Mouse (Mus musculus) limb, embryonic 10.5 days (tissue): ENCODE results near the gene Gna12. TPM values are rescaled to one million over a fixed set of nuclear protein-coding genes. Genes with fewer than 3 reads are reported as not detected.
A peak's percentile ranks its signal among the peaks of the same experiment; 100 is the strongest.

Source experiments
- DNase-seq: peaks from one replicate; pipeline ENCODE4 v3.0.0-alpha.2; 2017; ENCODE audit warnings: low spot score
- H3K27ac ChIP-seq: fragments of 300-500 bp; sonication (generic); 2 replicates; pipeline ENCODE4 v1.5.1; 2016; ENCODE audit warnings: mild to moderate bottlenecking
- H3K27me3 ChIP-seq: fragments of 300-500 bp; sonication (generic); 2 replicates; pipeline ENCODE4 v1.6.1; 2016; ENCODE audit warnings: low read depth, mild to moderate bottlenecking; ENCODE audit not compliant: poor library complexity, severe bottlenecking
- H3K36me3 ChIP-seq: fragments of 300-500 bp; sonication (generic); 2 replicates; pipeline ENCODE4 v1.6.1; 2016; ENCODE audit warnings: mild to moderate bottlenecking, moderate library complexity
- H3K4me1 ChIP-seq: fragments of 300-500 bp; sonication (generic); 2 replicates; pipeline ENCODE4 v1.6.1; 2016
- H3K4me3 ChIP-seq: fragments of 300-500 bp; sonication (generic); 2 replicates; pipeline ENCODE4 v1.5.1; 2016; ENCODE audit warnings: mild to moderate bottlenecking, moderate library complexity
- H3K9me3 ChIP-seq: fragments of 300-500 bp; sonication (generic); replicated peaks from 2 replicates; pipeline ENCODE4 v1.6.1; 2016; ENCODE audit warnings: mild to moderate bottlenecking
- WGBS: fragments of 180-500 bp; shearing (Covaris S2); methylation state at CpG from one replicate; pipeline ENCODE4 v1.1.7; 2016; 5-methylcytosine and 5-hydroxymethylcytosine counted together
- polyA plus RNA-seq: library from polyadenylated mRNA; unstranded; fragments of >200 nt; fragmentation: Nextera tagmentation; extraction: Ambion mirVana; gene quantifications from 2 replicates; pipeline ENCODE4 v1.2.1, GENCODE M21; 2016

Gna12 gene
- polyA plus RNA-seq, 1 experiment from 2014 or later: 13.4 TPM

DNA sequence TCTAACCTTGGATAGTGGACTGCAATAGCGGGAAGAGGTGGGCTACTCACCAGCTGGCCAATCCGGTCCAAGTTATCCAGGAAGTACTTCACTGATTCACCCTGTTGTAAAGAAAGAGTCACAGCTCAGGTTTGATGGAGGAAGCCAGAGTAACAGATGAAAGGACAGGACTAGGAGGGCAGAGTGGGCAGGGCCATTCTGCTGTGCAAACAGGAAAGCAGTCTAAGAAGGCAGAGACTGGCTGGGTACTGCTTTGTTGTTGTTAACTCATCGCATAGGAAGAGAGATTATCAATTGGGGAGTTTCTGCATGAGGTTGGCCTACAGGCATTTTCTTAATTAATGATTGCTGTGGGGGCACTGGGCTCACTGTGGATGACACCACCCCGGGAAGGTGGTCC, 67.7 kb downstream of the Gna12 start:
- Histone ChIP-seq H3K27me3 (no peaks in the 10 kb centered on the region), H3K4me1 (peaks cover under 1% of the 10 kb centered on the region), H3K9me3 (no peaks in the 10 kb centered on the region), H3K4me3 (no peak overlapping the region), H3K36me3 (peaks cover 55% of the 10 kb centered on the region), H3K27ac (no peak overlapping the region)
- 92% methylated on average over 4 of the region's 4 CpGs for WGBS
- no peak for DNase-seq

GRCm38 (mm10) chr5:140758864-140759263, 71.4 kb downstream of the Gna12 start:
- no peak for DNase-seq
- no peaks in the 10 kb centered on the region for H3K27me3 ChIP-seq
- H3K27ac ChIP-seq: no peak overlapping the region
- H3K9me3 ChIP-seq: no peaks in the 10 kb centered on the region
- H3K4me3 ChIP-seq: no peak overlapping the region
- H3K36me3 ChIP-seq: peaks cover 56% of the 10 kb centered on the region
- 86% methylated on average over 8 of the region's 8 CpGs for WGBS
- H3K4me1 ChIP-seq: 0 out of 2 replicates have a peak, but pooled peaks cover 4% of the 10 kb centered on the region

DNA sequence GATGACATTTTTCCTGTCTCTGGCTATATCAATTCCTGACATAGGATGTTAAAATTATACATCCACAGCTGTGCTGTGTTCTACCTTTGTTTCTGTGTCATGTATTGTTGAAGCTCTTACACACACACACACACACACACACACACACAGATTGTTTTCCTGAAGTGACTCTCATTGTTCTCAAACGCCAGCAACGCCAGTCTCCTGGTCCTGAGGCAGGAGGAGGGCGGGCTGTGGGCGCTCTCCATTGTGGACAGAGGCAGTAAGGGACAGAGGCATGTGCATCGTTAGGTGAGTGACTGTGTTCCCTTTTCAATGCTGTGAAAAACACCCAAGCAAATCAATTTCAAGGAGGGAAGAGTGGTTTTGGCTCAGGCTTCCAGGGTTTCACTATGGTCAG, 77.0 kb downstream of the Gna12 start:
- H3K27me3 ChIP-seq: no peaks in the 10 kb centered on the region
- no peak overlapping the region for H3K4me3 ChIP-seq
- DNase-seq: no peak
- 81% methylated on average over 5 of the region's 5 CpGs for WGBS
- H3K36me3 ChIP-seq: peaks cover 10% of the 10 kb centered on the region
- H3K4me1 ChIP-seq: peaks cover 15% of the 10 kb centered on the region
- peaks cover 3% of the 10 kb centered on the region; the same call in 1 of the 2 replicates for H3K9me3 ChIP-seq
- no peak overlapping the region for H3K27ac ChIP-seq

GRCm38 (mm10) chr5:140752639-140753038, 77.6 kb downstream of the Gna12 start:
- Histone ChIP-seq H3K36me3 (peaks cover 5% of the 10 kb centered on the region), H3K27me3 (no peaks in the 10 kb centered on the region), H3K4me1 (peaks cover 15% of the 10 kb centered on the region), H3K9me3 (peaks cover 3% of the 10 kb centered on the region; the same call in 1 of the 2 replicates), H3K27ac (no peak overlapping the region), H3K4me3 (no peak overlapping the region)
- 91% methylated on average over 3 of the region's 3 CpGs for WGBS
- no peak for DNase-seq

DNA sequence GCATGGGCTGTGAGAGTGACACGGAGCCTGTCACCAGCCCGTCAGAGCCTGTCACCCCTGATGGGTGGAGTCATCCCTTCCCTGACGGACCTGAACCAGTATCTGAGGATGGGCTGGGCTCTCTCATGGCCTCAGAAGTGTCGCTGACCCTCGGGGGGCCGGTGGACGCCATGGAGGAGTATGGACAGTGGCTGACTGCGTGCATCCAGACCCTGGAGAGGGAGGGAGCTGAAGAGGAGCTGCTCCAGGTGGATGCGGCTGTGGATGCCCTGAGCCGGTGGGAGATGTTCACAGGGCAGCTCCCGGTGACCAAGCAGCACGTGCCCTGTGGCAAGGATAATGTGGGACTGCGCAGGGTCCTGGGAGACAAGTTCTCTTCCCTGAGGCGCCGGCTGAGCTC, 78.2 kb downstream of the Gna12 start:
- Histone ChIP-seq H3K27ac (no peak overlapping the region), H3K36me3 (0 out of 2 replicates have a peak, but pooled peaks cover 3% of the 10 kb centered on the region), H3K27me3 (no peaks in the 10 kb centered on the region), H3K4me3 (no peak overlapping the region), H3K4me1 (peaks cover 15% of the 10 kb centered on the region), H3K9me3 (peaks cover 3% of the 10 kb centered on the region; the same call in 1 of the 2 replicates)
- no peak for DNase-seq
- 93% methylated on average over 15 of the region's 15 CpGs for WGBS

GRCm38 (mm10) chr5:140750925-140751324, 79.3 kb downstream of the Gna12 start:
- Histone ChIP-seq H3K9me3 (peaks cover 3% of the 10 kb centered on the region; the same call in 1 of the 2 replicates), H3K27ac (no peak overlapping the region), H3K36me3 (no peaks in the 10 kb centered on the region), H3K27me3 (no peaks in the 10 kb centered on the region), H3K4me1 (peaks cover 11% of the 10 kb centered on the region), H3K4me3 (no peak overlapping the region)
- 2% methylated on average over 1 of the region's 2 CpGs for WGBS
- DNase-seq: no peak

DNA sequence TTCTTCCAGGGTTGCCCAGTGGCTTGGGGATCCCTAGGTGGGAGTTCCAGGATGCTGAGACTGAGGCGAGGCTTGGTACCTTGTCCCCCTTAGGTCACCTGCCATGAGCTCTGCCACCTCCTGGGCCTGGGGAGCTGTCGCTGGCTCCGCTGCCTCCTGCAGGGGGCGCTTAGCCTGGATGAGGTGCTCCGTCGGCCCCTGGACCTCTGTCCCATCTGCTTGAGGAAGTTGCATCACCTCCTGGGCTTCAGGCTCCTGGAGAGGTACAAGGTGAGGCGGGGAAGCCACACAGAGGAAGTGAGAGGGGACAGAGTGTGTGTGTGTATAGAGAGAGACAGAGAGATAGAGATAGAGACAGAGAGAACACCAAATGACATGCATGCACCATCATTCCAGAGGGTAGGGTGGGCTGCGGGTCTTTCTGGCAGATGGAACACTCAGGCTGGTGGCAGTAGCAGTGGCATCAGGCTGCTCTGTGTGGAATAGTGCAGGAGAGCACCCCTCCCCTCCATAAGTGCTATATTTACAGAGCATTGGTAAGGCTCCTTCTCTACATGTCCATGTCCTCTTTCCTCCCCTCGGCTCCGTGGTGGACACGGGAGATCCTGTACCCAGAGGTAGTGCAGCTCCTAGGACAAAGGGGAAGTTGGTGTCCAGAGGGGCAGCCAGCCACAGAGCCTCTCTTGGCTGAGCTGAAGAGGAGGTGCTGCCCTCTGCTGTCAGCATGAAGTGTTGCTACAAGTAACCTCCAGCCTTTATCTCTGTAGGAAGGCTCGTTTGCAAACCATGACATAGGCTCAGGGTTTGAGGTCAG, 81.0 kb downstream of the Gna12 start:
- 18% methylated on average over 12 of the region's 12 CpGs for WGBS
- Histone ChIP-seq H3K27ac (peak overlapping the region; percentile 87), H3K36me3 (no peaks in the 10 kb centered on the region), H3K4me3 (peak overlapping the region; percentile 41), H3K27me3 (no peaks in the 10 kb centered on the region), H3K9me3 (peaks cover 3% of the 10 kb centered on the region; the same call in 1 of the 2 replicates), H3K4me1 (peaks cover 11% of the 10 kb centered on the region)
- DNase-seq: peak; percentile 82

DNA sequence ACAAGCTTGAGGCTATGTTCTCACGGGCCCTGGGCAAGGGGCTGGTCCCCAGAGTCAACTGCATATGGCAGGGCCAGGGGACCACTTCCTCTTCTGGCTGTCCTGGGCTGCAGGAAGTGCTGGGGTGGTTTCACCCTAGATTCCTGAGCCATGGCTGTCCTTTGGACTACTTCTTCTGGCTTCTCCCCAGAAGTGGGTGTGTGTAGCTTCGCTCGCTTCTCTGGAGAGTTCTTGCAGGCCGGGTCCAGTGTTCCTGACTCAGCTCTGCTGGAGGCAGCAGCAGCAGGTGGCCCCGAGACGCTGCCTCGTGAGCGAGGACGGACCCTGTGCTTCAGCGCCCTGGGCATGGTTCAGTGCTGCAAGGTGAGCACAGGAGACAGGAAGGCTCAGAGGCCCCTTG, 81.8 kb downstream of the Gna12 start:
- 86% methylated on average over 10 of the region's 10 CpGs for WGBS
- peaks cover 15% of the 10 kb centered on the region for H3K4me1 ChIP-seq

GRCm38 (mm10) chr5:140743706-140744131, 86.5 kb downstream of the Gna12 start:
- peak; percentile 41 for DNase-seq
- H3K27ac ChIP-seq: no peak overlapping the region
- H3K36me3 ChIP-seq: no peaks in the 10 kb centered on the region
- no peaks in the 10 kb centered on the region for H3K27me3 ChIP-seq
- H3K9me3 ChIP-seq: no peaks in the 10 kb centered on the region
- no peak overlapping the region for H3K4me3 ChIP-seq
- peaks cover 10% of the 10 kb centered on the region for H3K4me1 ChIP-seq
- 29% methylated on average over 12 of the region's 12 CpGs for WGBS

More for the DNA sequence above, 81.8 kb downstream of the Gna12 start:
- Histone ChIP-seq H3K27me3 (no peaks in the 10 kb centered on the region), H3K9me3 (peaks cover 3% of the 10 kb centered on the region; the same call in 1 of the 2 replicates), H3K4me3 (no peak overlapping the region), H3K36me3 (no peaks in the 10 kb centered on the region), H3K27ac (peak overlapping the region; percentile 87; the same call in 1 of the 2 replicates)
- no peak for DNase-seq

GRCm38 (mm10) chr5:140741877-140742276, 88.4 kb downstream of the Gna12 start:
- no peaks in the 10 kb centered on the region for H3K9me3 ChIP-seq
- H3K4me1 ChIP-seq: peaks cover 8% of the 10 kb centered on the region
- H3K36me3 ChIP-seq: no peaks in the 10 kb centered on the region
- H3K27me3 ChIP-seq: peaks cover 14% of the 10 kb centered on the region
- no peak overlapping the region for H3K27ac ChIP-seq
- no peak overlapping the region for H3K4me3 ChIP-seq
- DNase-seq: no peak

DNA sequence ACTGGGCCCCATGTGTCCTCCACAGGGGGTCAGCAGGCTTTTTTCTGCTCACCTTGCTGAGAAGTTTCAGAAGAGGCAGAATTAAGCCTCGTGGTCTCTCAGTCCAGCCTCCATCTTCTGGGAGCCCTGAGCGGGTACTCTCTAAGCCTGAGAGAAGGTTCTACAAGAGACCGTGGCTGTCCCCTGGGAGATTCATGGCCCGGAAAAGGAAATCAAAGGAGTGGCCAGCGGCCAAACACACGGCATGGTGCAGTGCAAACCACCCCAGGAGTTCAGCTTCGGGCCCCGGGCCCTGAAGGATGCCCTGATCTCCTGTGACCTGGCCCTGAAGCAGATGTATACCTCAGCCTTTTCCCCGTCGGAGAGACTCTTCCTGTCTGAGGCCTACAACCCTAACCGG, 89.2 kb downstream of the Gna12 start:
- H3K9me3 ChIP-seq: peaks cover 6% of the 10 kb centered on the region; the same call in 1 of the 2 replicates
- H3K4me1 ChIP-seq: peaks cover 10% of the 10 kb centered on the region
- H3K4me3 ChIP-seq: no peak overlapping the region
- H3K27ac ChIP-seq: no peak overlapping the region
- H3K36me3 ChIP-seq: no peaks in the 10 kb centered on the region
- DNase-seq: no peak
- peaks cover 22% of the 10 kb centered on the region for H3K27me3 ChIP-seq
- 88% methylated on average over 11 of the region's 11 CpGs for WGBS

DNA sequence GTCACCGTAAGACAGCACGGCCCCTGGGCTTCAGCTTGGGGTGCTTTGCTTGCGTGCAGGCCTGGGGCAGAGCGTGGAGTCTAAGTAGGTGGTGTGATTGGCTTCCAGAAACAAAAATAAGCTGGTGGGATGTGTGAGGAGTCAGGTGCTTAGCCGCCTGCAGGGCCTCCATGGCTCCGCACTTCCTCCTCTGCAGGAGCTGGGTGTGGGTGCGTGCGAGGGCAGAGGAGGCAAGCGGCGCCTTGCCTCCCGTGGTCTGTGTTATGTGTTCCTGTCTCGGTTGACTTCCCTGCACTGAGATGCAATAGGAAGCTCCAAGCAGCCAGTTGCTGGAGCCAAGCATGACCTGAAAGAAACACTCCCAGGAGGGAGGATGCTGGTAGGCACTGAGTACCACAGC, 90.4 kb downstream of the Gna12 start:
- Histone ChIP-seq H3K27ac (no peak overlapping the region), H3K4me1 (peaks cover 20% of the 10 kb centered on the region), H3K9me3 (peaks cover 6% of the 10 kb centered on the region; the same call in 1 of the 2 replicates), H3K27me3 (peaks cover 34% of the 10 kb centered on the region), H3K36me3 (no peaks in the 10 kb centered on the region), H3K4me3 (no peak overlapping the region)
- no peak for DNase-seq
- WGBS: 82% methylated on average over 12 of the region's 12 CpGs

DNA sequence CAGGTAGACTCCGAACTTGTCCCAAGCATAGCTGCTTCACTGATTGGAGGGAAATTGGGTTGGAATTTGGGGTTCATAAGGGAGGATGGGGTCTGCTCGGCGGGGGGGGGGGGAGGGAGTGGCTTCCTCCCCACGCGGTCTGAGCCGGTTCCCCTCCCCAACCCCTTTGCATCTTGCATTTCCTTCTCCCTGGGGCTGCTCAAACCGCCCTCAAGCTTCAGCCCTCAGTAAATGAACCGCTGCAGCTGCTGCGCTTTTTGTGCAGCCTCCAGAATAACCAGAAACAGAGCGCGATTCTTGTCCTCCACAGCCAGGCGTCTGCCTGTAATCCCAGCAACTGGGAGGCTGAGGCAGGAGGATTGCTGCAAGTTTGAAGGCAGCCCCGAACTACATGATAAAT, 94.1 kb downstream of the Gna12 start:
- Histone ChIP-seq H3K27me3 (peaks cover 48% of the 10 kb centered on the region), H3K4me1 (peaks cover 21% of the 10 kb centered on the region), H3K9me3 (peaks cover 6% of the 10 kb centered on the region; the same call in 1 of the 2 replicates), H3K36me3 (no peaks in the 10 kb centered on the region), H3K27ac (no peak overlapping the region), H3K4me3 (peak overlapping the region; percentile 48)
- no peak for DNase-seq
- WGBS: 21% methylated on average over 10 of the region's 13 CpGs
